Comparison of ENCODE assay signal across 8 mouse cellular contexts in the genomic region with DNA sequence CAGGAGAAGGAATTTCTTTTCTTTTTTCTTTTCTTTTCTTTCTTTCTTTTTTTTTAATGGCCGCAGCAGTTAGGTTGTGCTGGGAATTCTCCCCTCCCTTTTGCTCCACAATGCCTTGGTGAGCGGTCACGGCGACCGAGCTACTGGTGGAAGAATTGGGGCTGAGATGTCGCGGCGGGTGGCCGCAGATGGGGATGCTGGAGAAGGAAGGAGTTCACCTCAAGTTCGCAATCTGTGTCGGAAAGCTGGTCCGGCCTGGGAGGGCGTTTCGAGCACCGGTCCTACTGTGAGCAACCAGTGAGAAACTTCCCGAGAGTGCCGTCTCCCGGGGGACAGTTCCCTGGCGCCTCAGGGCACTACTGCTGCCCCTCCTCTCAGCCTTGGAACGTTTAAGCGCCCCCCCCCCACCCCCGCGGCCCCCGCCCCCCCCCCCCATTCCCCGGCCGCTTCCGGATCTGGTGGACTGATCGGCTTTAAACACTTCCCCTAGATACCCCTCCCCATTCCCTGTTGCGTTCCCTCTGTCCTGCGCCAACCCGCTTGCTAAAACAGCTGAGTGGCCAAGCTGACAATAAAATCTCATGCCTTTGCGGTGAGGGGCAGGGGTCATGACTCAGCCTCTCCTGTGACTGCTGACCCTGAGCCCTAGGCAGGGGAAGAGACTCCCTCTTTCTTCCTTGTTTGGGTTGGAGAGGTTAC. TPM values are rescaled to one million over a fixed set of nuclear protein-coding genes. Genes with fewer than 3 reads are reported as not detected.
DNase-seq lines count a peak whose midpoint lies in the region; ATAC-seq and TF ChIP-seq lines count a peak whose summit lies in the region.

No protein-coding gene starts in this region.

- WGBS in heart, embryonic 13.5 days = 4% methylated on average over 31 of the region's 32 CpGs
- WGBS in hindbrain, embryonic 15.5 days = 0% methylated on average over 23 of the region's 32 CpGs
- 1% methylated on average over 25 of the region's 32 CpGs for WGBS in midbrain, embryonic 16.5 days

- ATAC-seq in heart, embryonic 13.5 days (ENCODE audit: extremely low read depth, insufficient number of reproducible peaks, low FRiP score, low TSS enrichment) = no peak
- ATAC-seq in hindbrain, embryonic 15.5 days (ENCODE audit: low FRiP score, low read depth) = no peak
- 0 out of 2 replicates have a peak, but pooled peaks have one; percentile 4 for ATAC-seq in midbrain, embryonic 16.5 days

- H3K4me3 ChIP-seq in heart, embryonic 13.5 days = peak overlapping the region; percentile 68
- peak overlapping the region; percentile 90 to 99 for H3K4me3 ChIP-seq in ES-E14 (ENCODE audit: insufficient read depth in 1 of 2, low read depth in 1 of 2, low read length in 2 of 2, poor library complexity in 1 of 2, severe bottlenecking in 1 of 2)
- peak overlapping the region; percentile 61 for H3K4me3 ChIP-seq in hindbrain, embryonic 15.5 days
- H3K4me3 ChIP-seq in midbrain, embryonic 16.5 days (ENCODE audit: low read depth, low read length) = peak overlapping the region; percentile 71

- in situ Hi-C loops in ES-E14 (cut with MboI; ENCODE audit: low sequenced_read_pairs in 2 of 2, unreplicated experiment in 2 of 2) = no loop called here

- peak overlapping the region; percentile 89 for H3K27ac ChIP-seq in heart, embryonic 13.5 days (replicated peaks)
- H3K27ac ChIP-seq in ES-E14 (ENCODE audit: insufficient read depth, low read depth, low read length, poor library complexity, severe bottlenecking) = no peak overlapping the region
- peak overlapping the region; percentile 97 for H3K27ac ChIP-seq in hindbrain, embryonic 15.5 days (replicated peaks)
- peak overlapping the region; percentile 95 for H3K27ac ChIP-seq in midbrain, embryonic 16.5 days (ENCODE audit: low read length)

- no peaks in the 10 kb centered on the region for H3K27me3 ChIP-seq in heart, embryonic 13.5 days (replicated peaks)
- H3K27me3 ChIP-seq in hindbrain, embryonic 15.5 days = no peaks in the 10 kb centered on the region
- H3K27me3 ChIP-seq in midbrain, embryonic 16.5 days (ENCODE audit: control insufficient read depth, insufficient read depth, low read depth, low read length) = no peaks in the 10 kb centered on the region

- no peak for DNase-seq in heart, postnatal 25 days (ENCODE audit: low spot score)
- no peak for DNase-seq in ES-E14 (ENCODE audit: low read depth, low spot score)
- peak; percentile 68 for DNase-seq in embryo, embryonic 11 days
- DNase-seq in urinary bladder, postnatal 25 days (ENCODE audit: low spot score) = no peak
- DNase-seq in layer of hippocampus, postnatal 25 days (ENCODE audit: extremely low spot score in 1 of 2, low spot score in 1 of 2) = no peak

- peaks cover 32% of the 10 kb centered on the region for H3K36me3 ChIP-seq in heart, embryonic 13.5 days
- H3K36me3 ChIP-seq in ES-E14 (ENCODE audit: control insufficient read depth, insufficient read depth, low read length, poor library complexity, severe bottlenecking) = 0 out of 2 replicates have a peak, but pooled peaks cover 4% of the 10 kb centered on the region
- no peaks in the 10 kb centered on the region for H3K36me3 ChIP-seq in hindbrain, embryonic 15.5 days
- H3K36me3 ChIP-seq in midbrain, embryonic 16.5 days (ENCODE audit: control insufficient read depth, insufficient read depth, low read length) = no peaks in the 10 kb centered on the region

- H3K9ac ChIP-seq in heart, embryonic 13.5 days = peak overlapping the region; percentile 87
- H3K9ac ChIP-seq in ES-E14 (ENCODE audit: insufficient read depth, low read depth, low read length, poor library complexity, severe bottlenecking) = peak overlapping the region; percentile 69
- H3K9ac ChIP-seq in hindbrain, embryonic 15.5 days = peak overlapping the region; percentile 79
- peak overlapping the region; percentile 83 for H3K9ac ChIP-seq in midbrain, embryonic 16.5 days (ENCODE audit: low read depth, low read length)

- no peaks in the 10 kb centered on the region for H3K9me3 ChIP-seq in heart, embryonic 13.5 days
- H3K9me3 ChIP-seq in ES-E14 (ENCODE audit: control insufficient read depth, insufficient read depth, low read depth, low read length) = no peaks in the 10 kb centered on the region
- no peaks in the 10 kb centered on the region for H3K9me3 ChIP-seq in hindbrain, embryonic 15.5 days
- no peaks in the 10 kb centered on the region for H3K9me3 ChIP-seq in midbrain, embryonic 16.5 days (replicated peaks; ENCODE audit: control insufficient read depth, low read length, poor library complexity, severe bottlenecking)

- H3K4me1 ChIP-seq in heart, embryonic 13.5 days = peaks cover 85% of the 10 kb centered on the region
- H3K4me1 ChIP-seq in ES-E14 (ENCODE audit: control insufficient read depth in 2 of 2, insufficient read depth in 2 of 2, low read length in 2 of 2, poor library complexity in 1 of 2) = peaks cover 0 to 10% of the 10 kb centered on the region in 2 experiments; a peak in 1 of 4 replicates
- peaks cover 60% of the 10 kb centered on the region for H3K4me1 ChIP-seq in hindbrain, embryonic 15.5 days (replicated peaks)
- H3K4me1 ChIP-seq in midbrain, embryonic 16.5 days (ENCODE audit: control insufficient read depth, insufficient read depth, low read length) = peaks cover 56% of the 10 kb centered on the region

- peak overlapping the region; percentile 87 for H3K4me2 ChIP-seq in heart, embryonic 13.5 days
- peak overlapping the region; percentile 80 for H3K4me2 ChIP-seq in hindbrain, embryonic 15.5 days
- peak overlapping the region; percentile 79 for H3K4me2 ChIP-seq in midbrain, embryonic 16.5 days (ENCODE audit: low read length)

- intact Hi-C loops in heart, postnatal 25 days (cut with DNase I) = loop anchor here (5.0 kb wide), 1 partner anchor 33 kb away; the partner anchor contains the start of gene Rai1

TF ChIP-seq in ES-E14, 5 proteins besides CTCF, POLR2A, EP300 and RAD21:
- TF ChIP-seq ZC3H11A (IDR thresholded peaks at IDR 0.05; ENCODE audit: borderline replicate concordance, low read depth, low read length) (no peak), ZNF384 (IDR thresholded peaks at IDR 0.05; ENCODE audit: low read depth, low read length) (0 out of 2 replicates have a peak, but pooled peaks have one; percentile 24), HCFC1 (IDR thresholded peaks at IDR 0.05; ENCODE audit: borderline replicate concordance, insufficient read depth, low read length) (no peak)

RNA-seq across cellular contexts. Expression of gene Rai1, which starts 35.9 kb away (rescaled TPM):
- polyA plus RNA-seq in heart, embryonic 13.5 days (2015; fragmentation: Nextera tagmentation; extraction: Ambion mirVana) = 16.1 and 18.2 TPM in 2 replicates
- total RNA-seq in heart, postnatal 25 days (2021) = 10 to 100 TPM; 23.4 to 24.4 TPM
- total RNA-seq in ES-E14 (2012; rRNA removed) = 15.5 and 21.0 TPM in 2 replicates
- 32.5 and 33.2 TPM in 2 replicates for polyA plus RNA-seq in hindbrain, embryonic 15.5 days (2015; fragmentation: Nextera tagmentation; extraction: Ambion mirVana)
- 25.0 and 26.5 TPM in 2 replicates for polyA plus RNA-seq in midbrain, embryonic 16.5 days (2015; fragmentation: Nextera tagmentation; extraction: Ambion mirVana)
- 10 to 100 TPM; 60.2 to 76.4 TPM for total RNA-seq in layer of hippocampus, postnatal 25 days (2021)
